Mouse (Mus musculus): ENCODE data around the gene Ptprd.

GRCm38 (mm10) chr4:77586222-77586621, 625.5 kb downstream of the Ptprd start:
- TF ChIP-seq CTCF (IDR thresholded peaks at IDR 0.05; ENCODE audit: low read depth): no peak
- no peak for TF ChIP-seq EP300 (IDR thresholded peaks at IDR 0.05; ENCODE audit: low read depth)
